Mouse (Mus musculus) stomach, embryonic 16.5 days (tissue): ENCODE data around the gene Blm. TPM values are rescaled to one million over a fixed set of nuclear protein-coding genes. Genes with fewer than 3 reads are reported as not detected.

Experiments
- ATAC-seq: fragments of 200-750 bp; cut with Nextera tagmentation; 2 replicates; pipeline ENCODE4 v1.8.0; 2017; ENCODE audit warnings: moderate number of reproducible peaks, moderate TSS enrichment; ENCODE audit not compliant: insufficient read depth, low FRiP score
- H3K27ac ChIP-seq: fragments of 300-500 bp; sonication (generic); 2 replicates; pipeline ENCODE4 v1.5.1; 2014; ENCODE audit warnings: low read length
- H3K27me3 ChIP-seq: fragments of 300-500 bp; sonication (generic); 2 replicates; pipeline ENCODE4 v1.6.1; 2014; ENCODE audit warnings: low read length, control low read depth, mixed read lengths; ENCODE audit not compliant: control insufficient read depth, insufficient read depth
- H3K36me3 ChIP-seq: fragments of 300-500 bp; sonication (generic); 2 replicates; pipeline ENCODE4 v1.6.1; 2014; ENCODE audit warnings: low read length; ENCODE audit not compliant: control insufficient read depth, insufficient read depth
- H3K4me1 ChIP-seq: fragments of 300-500 bp; sonication (generic); 2 replicates; pipeline ENCODE4 v1.6.1; 2014; ENCODE audit warnings: low read length, control low read depth, mixed read lengths; ENCODE audit not compliant: control insufficient read depth, insufficient read depth
- H3K4me2 ChIP-seq: fragments of 300-500 bp; sonication (generic); 2 replicates; pipeline ENCODE4 v1.6.1; 2014; ENCODE audit warnings: low read depth, low read length, mixed read lengths
- H3K4me3 ChIP-seq: fragments of 300-500 bp; sonication (generic); replicated peaks from 2 replicates; pipeline ENCODE4 v1.5.1; 2014; ENCODE audit warnings: mild to moderate bottlenecking, low read length
- H3K9ac ChIP-seq: fragments of 300-500 bp; sonication (generic); 2 replicates; pipeline ENCODE4 v1.6.1; 2014; ENCODE audit warnings: low read length
- H3K9me3 ChIP-seq: fragments of 300-500 bp; sonication (generic); replicated peaks from 2 replicates; pipeline ENCODE4 v1.6.1; 2016; ENCODE audit warnings: low read length, control low read depth; ENCODE audit not compliant: control insufficient read depth
- WGBS: fragments of 180-500 bp; shearing (Covaris S2); extraction: QIAGEN DNeasy Blood & Tissue Kit; methylation state at CpG from one replicate; pipeline ENCODE4 v1.1.7; 2014; 5-methylcytosine and 5-hydroxymethylcytosine counted together
- polyA plus RNA-seq: library from polyadenylated mRNA; unstranded; fragments of >200 nt; fragmentation: Nextera tagmentation; extraction: Ambion mirVana; gene quantifications from 2 replicates; pipeline ENCODE4 v1.2.1, GENCODE M21; 2015

Blm gene
- polyA plus RNA-seq, 1 experiment from 2014 or later: 13.2 TPM

- no peaks in the 10 kb centered on the region for H3K36me3 ChIP-seq
- H3K4me1 ChIP-seq: peaks cover 5% of the 10 kb centered on the region; the same call in 1 of the 2 replicates
- H3K27me3 ChIP-seq: no peaks in the 10 kb centered on the region
- H3K9me3 ChIP-seq: no peaks in the 10 kb centered on the region
- H3K9ac ChIP-seq: no peak overlapping the region
- H3K27ac ChIP-seq: no peak overlapping the region
- no peak overlapping the region for H3K4me2 ChIP-seq
- ATAC-seq: no peak
- no peak overlapping the region for H3K4me3 ChIP-seq
- WGBS: 77% methylated on average over 5 of the region's 5 CpGs
Observed at GRCm38 (mm10) chr7:80561931-80562330, 27.0 kb upstream of the Blm start.

DNA sequence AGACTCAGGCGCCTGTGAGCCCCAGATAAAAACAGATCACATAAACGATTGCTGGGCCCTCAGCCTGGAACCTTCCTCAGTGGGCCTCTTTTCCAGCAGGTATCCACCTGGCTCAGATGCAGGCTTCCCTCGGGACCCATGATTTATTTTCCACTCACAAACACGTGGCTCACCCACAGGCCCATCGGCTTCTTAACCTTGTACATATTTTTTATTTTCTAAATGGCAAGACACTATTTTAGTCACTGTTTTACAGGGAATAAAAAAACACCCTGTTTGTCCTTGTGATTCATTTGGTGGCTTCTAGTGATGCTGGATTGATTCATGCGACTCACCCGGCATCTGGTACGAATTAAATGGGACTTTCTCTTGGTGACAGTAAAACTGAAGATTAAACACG lies 26.4 kb upstream of the Blm start:
- Histone ChIP-seq H3K9me3 (no peaks in the 10 kb centered on the region), H3K9ac (no peak overlapping the region), H3K27me3 (no peaks in the 10 kb centered on the region), H3K4me2 (no peak overlapping the region), H3K4me1 (peaks cover 5% of the 10 kb centered on the region; the same call in 1 of the 2 replicates), H3K27ac (no peak overlapping the region), H3K36me3 (no peaks in the 10 kb centered on the region), H3K4me3 (no peak overlapping the region)
- 71% methylated on average over 9 of the region's 9 CpGs for WGBS
- ATAC-seq: no peak

GRCm38 (mm10) chr7:80558572-80558971 lies 23.7 kb upstream of the Blm start:
- Histone ChIP-seq H3K9me3 (no peaks in the 10 kb centered on the region), H3K27me3 (no peaks in the 10 kb centered on the region), H3K4me3 (no peak overlapping the region), H3K4me1 (peaks cover 15% of the 10 kb centered on the region; the same call in 1 of the 2 replicates), H3K4me2 (no peak overlapping the region), H3K9ac (no peak overlapping the region), H3K27ac (peak overlapping the region; percentile 48; the same call in 1 of the 2 replicates), H3K36me3 (no peaks in the 10 kb centered on the region)
- 45% methylated on average over 5 of the region's 5 CpGs for WGBS
- peak; percentile 71; the same call in 1 of the 2 replicates for ATAC-seq

DNA sequence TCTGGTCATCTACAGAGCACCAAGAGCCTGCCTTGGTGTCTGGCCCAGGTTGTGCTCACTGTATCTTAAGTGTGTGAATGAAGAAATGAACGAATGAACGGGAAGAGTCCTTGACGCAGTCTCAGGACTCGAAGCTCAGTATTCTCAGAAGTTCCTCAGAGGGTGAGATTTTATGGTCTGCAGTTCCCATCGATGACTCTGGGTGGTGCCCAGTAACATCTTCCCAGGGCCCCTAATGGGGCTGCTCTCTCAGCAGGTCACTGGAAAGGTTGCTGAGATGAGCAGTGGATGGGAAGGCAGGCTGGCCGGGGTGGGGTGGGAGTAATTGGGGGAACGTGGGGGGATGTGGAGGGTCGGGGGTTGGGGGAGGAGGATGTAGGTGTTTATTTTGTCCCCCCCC lies 23.2 kb upstream of the Blm start:
- Histone ChIP-seq H3K4me3 (no peak overlapping the region), H3K27me3 (no peaks in the 10 kb centered on the region), H3K9me3 (no peaks in the 10 kb centered on the region), H3K36me3 (no peaks in the 10 kb centered on the region), H3K4me1 (peaks cover 15% of the 10 kb centered on the region; the same call in 1 of the 2 replicates), H3K9ac (no peak overlapping the region), H3K27ac (no peak overlapping the region; the same call in 1 of the 2 replicates), H3K4me2 (no peak overlapping the region)
- 51% methylated on average over 8 of the region's 8 CpGs for WGBS
- ATAC-seq: no peak

DNA sequence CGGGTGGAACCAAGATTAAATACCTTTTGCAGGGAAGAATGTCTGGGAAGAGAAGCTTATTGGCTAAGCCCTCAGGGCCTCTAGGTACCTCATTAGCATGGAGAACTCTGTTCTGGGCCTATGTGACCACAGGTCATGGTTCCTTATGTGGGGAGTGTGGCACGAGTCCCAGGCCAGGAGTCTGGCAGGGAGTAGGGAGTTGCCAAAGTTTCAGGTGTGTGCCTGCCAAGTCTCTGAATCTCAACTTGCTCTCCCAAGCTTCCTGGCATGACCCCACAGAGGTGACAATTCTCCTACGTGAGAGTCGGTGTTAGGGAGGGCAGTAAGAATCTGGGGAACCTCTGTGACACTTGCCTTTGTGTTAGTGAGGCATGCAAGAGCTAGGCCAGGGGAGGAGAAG lies 22.2 kb upstream of the Blm start:
- Histone ChIP-seq H3K36me3 (no peaks in the 10 kb centered on the region), H3K27ac (no peak overlapping the region), H3K9me3 (no peaks in the 10 kb centered on the region), H3K27me3 (no peaks in the 10 kb centered on the region), H3K4me1 (peaks cover 15% of the 10 kb centered on the region; the same call in 1 of the 2 replicates), H3K4me3 (no peak overlapping the region), H3K4me2 (no peak overlapping the region), H3K9ac (no peak overlapping the region)
- no peak for ATAC-seq
- 88% methylated on average over 4 of the region's 4 CpGs for WGBS

GRCm38 (mm10) chr7:80556166-80556565 lies 21.2 kb upstream of the Blm start:
- Histone ChIP-seq H3K9me3 (no peaks in the 10 kb centered on the region), H3K27me3 (no peaks in the 10 kb centered on the region), H3K4me2 (no peak overlapping the region), H3K27ac (peak overlapping the region; percentile 85; the same call in 1 of the 2 replicates), H3K4me1 (peaks cover 15% of the 10 kb centered on the region; the same call in 1 of the 2 replicates), H3K9ac (no peak overlapping the region), H3K36me3 (no peaks in the 10 kb centered on the region), H3K4me3 (no peak overlapping the region)
- WGBS: 79% methylated on average over 3 of the region's 3 CpGs
- no peak for ATAC-seq

DNA sequence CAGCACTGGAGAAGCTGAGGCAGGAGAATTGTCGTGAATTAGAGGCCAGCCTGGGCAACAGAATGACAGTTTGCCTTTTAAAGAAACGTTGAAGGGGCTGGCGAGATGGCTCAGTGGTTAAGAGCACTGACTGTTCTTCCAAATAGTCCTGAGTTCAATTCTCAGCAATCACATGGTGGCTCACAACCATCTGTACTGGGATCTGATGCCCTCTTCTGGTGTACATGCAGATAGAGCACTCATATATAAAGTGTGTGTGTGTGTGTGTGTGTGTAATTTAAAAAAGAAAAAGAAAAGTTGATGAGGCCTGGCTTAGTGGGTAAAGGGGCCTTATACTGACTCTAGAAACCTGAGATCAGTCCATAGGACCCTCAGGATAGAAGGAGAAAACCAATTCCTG lies 20.2 kb upstream of the Blm start:
- no peak for ATAC-seq
- peak overlapping the region; percentile 85 for H3K27ac ChIP-seq
- 77% methylated on average over 3 of the region's 3 CpGs for WGBS
- H3K36me3 ChIP-seq: no peaks in the 10 kb centered on the region
- peaks cover 15% of the 10 kb centered on the region; the same call in 1 of the 2 replicates for H3K4me1 ChIP-seq
- H3K9me3 ChIP-seq: no peaks in the 10 kb centered on the region
- no peaks in the 10 kb centered on the region for H3K27me3 ChIP-seq
- no peak overlapping the region for H3K4me2 ChIP-seq
- H3K4me3 ChIP-seq: no peak overlapping the region
- H3K9ac ChIP-seq: no peak overlapping the region

GRCm38 (mm10) chr7:80554180-80555021 lies 19.5 kb upstream of the Blm start:
- peak overlapping the region; percentile 85 for H3K27ac ChIP-seq
- H3K4me2 ChIP-seq: 0 out of 2 replicates have a peak overlapping the region, but pooled peaks have one; percentile 4
- H3K27me3 ChIP-seq: no peaks in the 10 kb centered on the region
- no peak overlapping the region for H3K4me3 ChIP-seq
- no peaks in the 10 kb centered on the region for H3K9me3 ChIP-seq
- H3K4me1 ChIP-seq: peaks cover 15% of the 10 kb centered on the region; the same call in 1 of the 2 replicates
- H3K9ac ChIP-seq: 0 out of 2 replicates have a peak overlapping the region, but pooled peaks have one; percentile 16
- ATAC-seq: peak; percentile 80
- 54% methylated on average over 22 of the region's 22 CpGs for WGBS
- H3K36me3 ChIP-seq: no peaks in the 10 kb centered on the region

DNA sequence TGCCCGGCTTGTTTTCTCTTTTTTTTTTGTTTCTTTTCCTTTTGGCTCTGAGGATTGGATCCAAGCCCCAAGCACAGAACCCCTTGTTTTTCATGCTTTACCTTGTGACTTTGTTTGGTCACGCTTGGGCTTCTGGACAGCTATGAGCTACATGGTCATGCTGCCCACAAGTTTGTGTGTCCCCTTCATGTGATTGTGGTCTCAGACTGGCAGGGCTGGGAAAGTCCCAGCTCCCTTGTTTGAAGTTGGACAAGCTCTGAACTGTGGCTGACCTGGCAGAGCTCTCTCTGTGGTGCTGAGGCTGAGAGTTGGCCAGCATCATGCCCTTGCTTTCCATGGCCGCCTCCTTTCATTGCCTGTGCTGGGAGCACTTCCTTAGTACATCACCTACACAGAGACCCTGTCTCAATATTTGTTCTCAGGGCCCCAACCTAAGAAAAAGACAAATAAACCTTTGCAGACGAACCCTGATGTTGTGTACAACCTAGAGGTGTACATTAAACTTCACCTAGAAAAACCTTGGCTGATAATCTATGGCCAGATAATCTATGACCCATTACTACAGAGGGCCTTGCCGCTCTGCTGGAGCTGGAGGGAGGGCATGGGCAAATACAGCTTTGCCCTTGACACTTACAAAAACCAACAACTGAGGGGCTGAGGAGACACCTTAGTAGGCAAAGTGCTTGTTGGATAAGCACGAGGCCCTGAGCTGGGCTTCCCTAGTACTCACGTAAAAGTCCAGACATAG lies 13.8 kb upstream of the Blm start:
- WGBS: 66% methylated on average over 7 of the region's 7 CpGs

More for the DNA sequence above, 13.8 kb upstream of the Blm start:
- H3K27ac ChIP-seq: no peak overlapping the region
- H3K36me3 ChIP-seq: no peaks in the 10 kb centered on the region
- H3K4me2 ChIP-seq: no peak overlapping the region
- no peaks in the 10 kb centered on the region for H3K9me3 ChIP-seq
- H3K4me3 ChIP-seq: no peak overlapping the region
- no peaks in the 10 kb centered on the region for H3K27me3 ChIP-seq
- ATAC-seq: no peak
- H3K9ac ChIP-seq: no peak overlapping the region
- H3K4me1 ChIP-seq: no peaks in the 10 kb centered on the region
